Mouse (Mus musculus) G1E (cell line): ENCODE data around the gene Fbxl15. TPM values are rescaled to one million over a fixed set of nuclear protein-coding genes. Genes with fewer than 3 reads are reported as not detected.

ENCODE experiments used
- ATAC-seq: 2 replicates; pipeline ENCODE4 v1.8.0; 2016; ENCODE audit warnings: mild to moderate bottlenecking; ENCODE audit not compliant: insufficient number of reproducible peaks, poor library complexity, low FRiP score, severe bottlenecking; ENCODE audit errors: extremely low read depth
- DNase-seq: peaks from one replicate; pipeline ENCODE4 v3.0.0; 2012; ENCODE audit warnings: low spot score
- H3K27me3 ChIP-seq: 2 replicates; pipeline ENCODE4 v1.6.1; 2012; ENCODE audit warnings: mild to moderate bottlenecking, low read length, inconsistent platforms; ENCODE audit not compliant: insufficient read depth
- H3K36me3 ChIP-seq: replicated peaks from 2 replicates; pipeline ENCODE3; 2012; ENCODE audit warnings: mild to moderate bottlenecking, inconsistent platforms
- H3K4me1 ChIP-seq: 2 replicates; pipeline ENCODE4 v1.6.1; 2012; ENCODE audit warnings: low read depth, low read length, inconsistent platforms, mixed read lengths; ENCODE audit not compliant: insufficient read depth
- H3K4me3 ChIP-seq: 2 replicates; pipeline ENCODE4 v1.5.1; 2012; ENCODE audit warnings: low read depth, mild to moderate bottlenecking, inconsistent platforms, low read length, moderate library complexity, mixed read lengths
- H3K9me3 ChIP-seq: replicated peaks from 2 replicates; pipeline ENCODE4 v1.6.1; 2012; ENCODE audit warnings: inconsistent platforms
- CTCF ChIP-seq: IDR thresholded peaks from 2 replicates; pipeline ENCODE4 v1.5.1; 2012; ENCODE audit warnings: low read depth, low read length, inconsistent platforms, mixed read lengths
- GATA1 ChIP-seq: IDR thresholded peaks from 2 replicates; pipeline ENCODE4 v1.6.1; 2012; ENCODE audit warnings: borderline replicate concordance, low read length, inconsistent platforms, mixed read lengths
- GATA2 ChIP-seq: IDR thresholded peaks from 2 replicates; pipeline ENCODE4 v1.6.1; 2012; ENCODE audit warnings: low read depth, low read length, inconsistent platforms, borderline replicate concordance
- POLR2AphosphoS5 ChIP-seq: IDR thresholded peaks from 2 replicates; pipeline ENCODE4 v1.6.1; 2012; ENCODE audit warnings: low read depth, low read length, inconsistent platforms; ENCODE audit not compliant: insufficient replicate concordance
- TAL1 ChIP-seq: conservative IDR thresholded peaks from 2 replicates; pipeline ENCODE4 v1.6.1; 2012; ENCODE audit warnings: low read depth, low read length, inconsistent platforms, mixed read lengths
- polyA plus RNA-seq: library from polyadenylated mRNA; stranded (reverse); fragments of >175 nt; gene quantifications from 2 replicates; pipeline ENCODE4 v1.2.3, GENCODE M21; 2012
- total RNA-seq, 2 experiments: library from RNA; stranded (forward) in 1 of 2; stranded (reverse) in 1 of 2; fragments of 200-1000 nt in 1 of 2; fragments of >200 nt in 1 of 2; fragmentation: Nextera tagmentation in 1 of 2; gene quantifications; 2 replicates each; pipeline ENCODE4 v1.2.3; 2014 to 2017

Fbxl15 gene
- total and polyA plus RNA-seq, 3 experiments, result 2.0 to 15.2 (median 2.5) TPM

DNA sequence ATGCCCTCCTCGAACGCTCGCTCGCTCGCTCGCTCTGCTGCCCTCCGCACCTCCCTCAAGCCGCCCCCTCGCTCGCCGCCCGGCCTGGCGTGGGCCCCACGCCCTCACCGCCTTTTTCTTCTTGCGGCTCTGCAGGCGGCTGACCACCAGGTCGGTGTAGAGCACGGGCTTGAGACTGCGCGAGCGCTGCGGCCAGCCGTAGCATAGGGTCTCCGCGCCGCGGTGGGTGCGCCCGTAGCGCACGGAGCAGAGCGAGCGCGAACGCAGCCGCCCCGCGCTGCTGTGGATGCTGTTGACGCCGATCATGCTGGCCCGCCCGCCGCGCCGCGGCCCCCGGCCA is 10.5 kb upstream of the Fbxl15 start:
- ATAC-seq, result no peak
- no peak for DNase-seq
- TF ChIP-seq GATA2 (no peak), POLR2AphosphoS5 (no peak), GATA1 (no peak), TAL1 (no peak), CTCF (no peak)
- Histone ChIP-seq H3K4me1 (peaks cover 85% of the 10 kb centered on the region), H3K4me3 (no peak overlapping the region; the same call in 1 of the 2 replicates), H3K9me3 (peaks cover 11% of the 10 kb centered on the region), H3K27me3 (peaks cover 53% of the 10 kb centered on the region), H3K36me3 (peaks cover 16% of the 10 kb centered on the region)

DNA sequence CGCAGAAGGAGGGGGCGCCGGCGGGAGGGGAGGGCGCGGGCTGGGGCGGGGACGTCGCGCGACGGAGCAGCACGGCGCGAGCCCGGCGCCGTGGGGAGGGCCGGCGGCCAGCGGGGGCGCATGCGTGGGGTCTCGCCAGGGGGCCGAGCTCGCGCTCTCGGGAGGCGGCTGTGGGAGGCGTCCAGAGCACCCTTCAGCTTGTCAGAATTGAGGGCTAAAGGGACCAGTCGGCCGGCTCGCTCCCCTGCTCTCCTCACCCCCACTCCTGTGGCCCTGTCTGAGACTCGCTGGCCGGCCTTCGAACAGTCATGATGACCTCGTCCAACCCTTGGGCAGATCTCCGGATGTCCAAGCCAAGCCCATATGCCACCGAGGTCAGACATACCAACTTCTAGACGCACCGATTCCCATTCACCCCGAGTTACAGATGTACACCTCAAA is 9.9 kb upstream of the Fbxl15 start:
- H3K27me3 ChIP-seq, result peaks cover 59% of the 10 kb centered on the region
- peaks cover 85% of the 10 kb centered on the region for H3K4me1 ChIP-seq
- peaks cover 11% of the 10 kb centered on the region for H3K9me3 ChIP-seq
- no peak overlapping the region for H3K4me3 ChIP-seq
- ATAC-seq (no peak), DNase-seq (peak; percentile 13)
- H3K36me3 ChIP-seq, result peaks cover 11% of the 10 kb centered on the region
- TF ChIP-seq CTCF (no peak), TAL1 (no peak), GATA2 (no peak), GATA1 (no peak), POLR2AphosphoS5 (no peak)

DNA sequence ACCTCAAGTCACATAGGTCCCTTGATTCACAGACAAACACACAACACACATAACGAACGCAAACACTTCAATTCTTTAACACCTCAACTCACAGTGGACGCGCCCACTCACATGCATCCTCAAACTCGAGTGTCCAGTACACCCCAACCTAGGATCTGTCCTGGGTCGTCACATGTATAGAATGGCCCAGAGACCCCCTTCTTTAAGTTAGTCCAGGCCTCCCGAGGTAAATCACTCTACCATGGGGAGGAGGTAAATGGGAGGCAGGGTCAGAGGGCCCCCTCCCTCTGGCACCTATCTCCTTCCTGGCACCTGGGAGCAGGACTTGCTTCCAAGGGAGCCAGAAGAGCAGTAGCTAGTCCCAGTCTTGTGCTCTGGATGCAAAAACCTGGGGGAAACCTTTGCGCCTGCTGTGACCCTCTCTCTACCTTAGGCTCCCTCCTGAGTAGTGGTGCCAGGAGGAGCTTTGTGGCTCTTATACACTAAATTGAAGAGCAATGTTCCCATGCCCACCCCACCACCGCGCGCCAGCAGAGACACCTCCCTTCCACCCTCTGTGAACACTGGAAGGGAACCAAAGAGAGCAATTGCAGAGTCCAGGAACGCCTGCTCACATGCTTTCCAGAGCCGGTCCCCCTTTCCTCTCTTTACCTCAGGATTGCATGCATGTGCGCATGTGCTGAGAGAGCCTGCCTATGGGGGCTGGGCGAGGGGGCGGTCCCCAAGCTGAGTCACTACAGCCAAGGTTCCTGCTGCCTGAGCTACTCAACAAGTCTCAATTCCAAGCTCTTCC is 9.2 kb upstream of the Fbxl15 start:
- Histone ChIP-seq H3K27me3 (peaks cover 65% of the 10 kb centered on the region), H3K4me1 (peaks cover 82% of the 10 kb centered on the region), H3K9me3 (peaks cover 11% of the 10 kb centered on the region), H3K36me3 (peaks cover 4% of the 10 kb centered on the region), H3K4me3 (no peak overlapping the region)
- TF ChIP-seq TAL1 (no peak), GATA1 (no peak), GATA2 (no peak), POLR2AphosphoS5 (no peak), CTCF (no peak)
- DNase-seq, result peak; percentile 14
- ATAC-seq, result no peak

DNA sequence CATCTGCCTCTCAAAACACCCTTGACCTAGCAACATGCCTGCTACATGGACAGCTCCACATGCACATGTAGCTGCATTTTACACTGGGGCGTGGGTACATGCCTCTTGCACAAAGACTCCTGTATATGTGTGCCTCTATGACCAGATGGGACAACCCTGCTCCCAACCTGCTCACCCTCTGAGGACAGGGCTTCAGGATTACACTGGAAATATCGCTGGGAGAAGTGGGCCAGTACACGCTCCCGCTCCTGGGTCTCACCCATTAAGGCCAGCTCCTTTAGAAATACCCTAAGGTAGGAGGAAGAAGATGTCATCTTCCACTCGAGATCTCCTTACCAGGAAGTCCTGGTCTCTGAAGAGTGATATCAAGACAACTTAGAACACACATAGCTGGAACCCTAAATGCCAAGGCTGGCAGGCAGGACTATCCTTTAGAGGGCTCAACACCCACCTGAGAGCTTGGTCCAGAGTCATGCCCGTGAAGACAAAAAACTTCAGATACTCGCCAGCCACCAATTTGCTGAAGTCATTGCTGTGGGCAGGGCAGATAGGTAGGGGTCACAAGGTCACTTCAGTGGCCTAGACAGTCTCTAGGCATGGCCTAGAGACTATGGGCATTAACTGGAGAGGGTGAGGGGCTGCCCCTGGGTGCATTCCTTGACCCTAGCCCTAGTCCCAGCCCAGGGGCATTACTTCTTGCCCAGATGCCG is 7.8 kb upstream of the Fbxl15 start:
- DNase-seq (no peak), ATAC-seq (no peak)
- peaks cover 70% of the 10 kb centered on the region for H3K4me1 ChIP-seq
- H3K9me3 ChIP-seq, result peaks cover 11% of the 10 kb centered on the region
- H3K27me3 ChIP-seq, result peaks cover 80% of the 10 kb centered on the region
- TF ChIP-seq POLR2AphosphoS5 (no peak), TAL1 (no peak), CTCF (no peak), GATA2 (no peak), GATA1 (no peak)
- no peaks in the 10 kb centered on the region for H3K36me3 ChIP-seq
- H3K4me3 ChIP-seq, result no peak overlapping the region

DNA sequence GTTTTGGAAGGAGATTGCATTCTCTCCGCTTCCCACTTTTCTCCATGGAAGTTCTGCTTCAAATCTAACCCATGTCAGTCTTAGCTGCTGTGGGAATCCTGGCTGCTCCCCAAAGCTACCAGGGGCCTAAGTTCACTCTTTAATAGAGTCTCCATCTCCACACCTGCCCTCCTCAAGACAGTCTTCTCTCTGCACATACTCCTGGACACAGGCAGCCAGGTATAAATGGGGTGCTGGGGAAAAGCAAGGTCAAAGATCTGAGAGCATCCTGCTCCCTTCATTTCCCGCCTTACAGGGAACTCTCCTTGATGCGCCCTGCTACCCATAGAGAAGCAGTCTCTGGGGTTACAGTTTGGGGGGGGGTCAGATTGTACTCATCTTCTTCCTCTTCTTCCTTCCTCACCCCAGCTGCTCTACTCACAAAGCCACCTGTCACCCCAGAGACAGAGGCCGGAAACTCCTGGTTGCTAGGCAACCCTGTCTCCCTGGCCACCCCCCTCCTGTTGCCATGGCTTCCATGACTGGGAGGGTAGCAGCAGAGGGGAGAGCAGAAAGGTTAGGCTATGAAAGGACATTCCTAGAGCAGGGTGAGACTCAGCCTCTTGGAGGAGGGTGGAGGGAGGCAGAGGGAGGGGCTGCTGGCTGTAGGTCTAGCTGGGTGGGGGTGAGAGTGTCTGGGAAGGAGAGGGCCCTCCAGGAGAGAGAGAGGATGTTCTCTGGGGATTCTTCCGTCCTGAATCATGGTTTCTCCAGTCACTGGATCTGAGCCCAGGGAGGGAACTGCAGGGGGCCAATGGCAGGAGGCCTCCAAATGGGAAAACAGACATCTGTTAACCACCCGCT is 6.7 kb upstream of the Fbxl15 start:
- peaks cover 11% of the 10 kb centered on the region for H3K9me3 ChIP-seq
- H3K27me3 ChIP-seq, result peaks cover 86% of the 10 kb centered on the region
- TF ChIP-seq GATA1 (no peak), GATA2 (no peak), CTCF (no peak), TAL1 (no peak), POLR2AphosphoS5 (no peak)
- peaks cover 60% of the 10 kb centered on the region for H3K4me1 ChIP-seq
- no peak overlapping the region for H3K4me3 ChIP-seq
- no peaks in the 10 kb centered on the region for H3K36me3 ChIP-seq
- DNase-seq (no peak), ATAC-seq (no peak)
